Mouse (Mus musculus) liver, postnatal 0 days (tissue): Measurements from ENCODE around the gene Grm4.

Experiments
- CTCF ChIP-seq: sonication (generic); IDR thresholded peaks from 2 replicates; pipeline ENCODE4 v1.5.1; 2016; ENCODE audit warnings: antibody characterized with exemption, low read depth
- EP300 ChIP-seq: IDR thresholded peaks from 2 replicates; pipeline ENCODE4 v1.6.1; 2016; ENCODE audit warnings: antibody characterized with exemption, low read depth, mild to moderate bottlenecking

GRCm38 (mm10) chr17:27448749-27449148, 72.5 kb downstream of the Grm4 start:
- TF ChIP-seq CTCF (peak; percentile 28), EP300 (no peak)
